Mouse (Mus musculus): ENCODE results near the gene Zc3h12b.
"Not testable (repeated sequence)": the region's sequence is repeated elsewhere in the genome, so short reads cannot be mapped to it uniquely, and the experiment has no call there.

The Zc3h12b gene

DNA sequence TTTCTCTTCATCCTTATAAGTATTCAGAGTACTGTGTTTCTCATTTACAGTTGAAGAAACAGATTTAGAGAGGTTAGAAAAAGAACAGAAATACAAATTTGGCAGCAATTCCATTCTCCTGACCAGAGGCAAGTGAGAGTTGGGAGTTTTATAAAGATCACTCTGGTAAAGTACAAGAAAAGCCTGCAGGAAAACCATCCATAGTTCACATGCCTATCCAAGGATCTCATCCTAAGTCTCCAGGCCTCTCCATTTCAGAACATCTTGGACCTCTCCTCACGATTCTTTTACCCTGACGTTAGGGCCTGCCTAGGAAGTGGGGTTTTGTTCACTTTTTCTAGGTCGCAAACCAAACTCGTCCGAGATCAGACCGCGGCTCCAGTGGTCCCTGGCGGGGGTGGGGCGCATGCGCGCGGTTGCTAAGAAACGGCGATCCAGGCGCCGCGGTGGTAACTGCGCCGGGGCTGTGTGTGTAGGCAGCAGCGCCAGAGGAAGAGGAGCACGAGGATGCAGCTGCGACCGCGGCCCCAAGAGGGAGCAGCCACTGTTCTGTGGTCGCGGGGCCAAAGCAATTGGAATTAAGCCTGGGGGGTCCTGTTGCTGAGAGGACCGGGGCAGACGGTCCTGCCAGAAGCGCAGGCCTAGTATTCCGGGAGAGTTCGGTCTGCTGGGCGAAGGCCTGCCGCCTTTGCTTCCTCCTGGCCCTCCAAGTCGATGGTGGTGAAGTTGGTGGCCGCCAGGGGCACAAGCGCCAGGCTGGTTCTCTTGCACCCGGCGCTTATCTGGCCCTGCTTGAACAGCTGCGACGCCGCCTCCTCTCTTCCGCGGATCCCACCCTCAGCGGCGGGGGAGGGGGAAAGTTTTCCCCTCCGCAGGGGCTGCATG is at the start of gene Zc3h12b:
Gene Zc3h12b (plus strand): TSS at position 452 of the 885 bp plus-strand sequence.
- DNase-seq = peak; percentile 75

DNA sequence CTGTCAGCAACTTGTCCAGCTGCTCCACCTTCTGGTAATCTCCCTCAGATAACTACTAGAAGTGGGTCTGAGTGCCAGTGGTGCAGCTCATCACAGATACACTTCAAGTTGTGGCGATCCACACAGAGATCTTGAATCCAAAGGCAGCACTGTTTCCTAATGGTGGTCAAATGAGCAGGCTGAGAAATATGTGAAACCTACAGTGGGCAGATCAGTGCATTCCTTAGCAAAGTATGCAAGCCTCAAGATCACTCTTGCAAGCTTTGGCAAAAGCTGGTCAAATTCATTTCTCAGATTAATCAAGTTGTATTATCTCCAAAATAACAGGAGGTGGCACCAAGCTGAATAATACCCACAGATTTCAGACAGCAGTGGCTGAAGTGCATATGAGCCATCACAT is 29.3 kb upstream of the Zc3h12b start:
- no peak for DNase-seq

DNA sequence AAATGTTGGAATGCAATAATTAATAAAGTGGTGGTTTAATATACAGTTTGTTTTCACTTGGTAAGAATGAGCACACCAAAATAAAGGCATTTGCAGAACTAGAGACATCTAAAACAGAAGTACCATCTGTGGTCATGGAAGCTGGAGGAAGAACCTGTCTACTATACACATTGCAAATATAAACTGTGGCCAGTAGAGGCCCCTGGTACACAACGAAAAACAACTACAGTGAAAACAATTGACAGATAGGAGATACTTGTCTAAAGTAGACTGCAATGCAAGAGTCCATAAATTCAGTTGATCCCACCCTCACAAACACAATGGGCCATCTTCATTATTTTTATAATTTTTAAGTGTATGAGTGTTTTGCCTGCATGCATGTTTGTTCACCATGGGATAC is 24.4 kb upstream of the Zc3h12b start:
- peak; percentile 8 for DNase-seq

GRCm38 (mm10) chrX:95738253-95738652 is 26.8 kb downstream of the Zc3h12b start:
- no peak for DNase-seq

- no peak for DNase-seq
Observed at GRCm38 (mm10) chrX:95795881-95796280, 84.4 kb downstream of the Zc3h12b start.

GRCm38 (mm10) chrX:95801790-95802189 is 90.3 kb downstream of the Zc3h12b start:
- no peak for DNase-seq

DNA sequence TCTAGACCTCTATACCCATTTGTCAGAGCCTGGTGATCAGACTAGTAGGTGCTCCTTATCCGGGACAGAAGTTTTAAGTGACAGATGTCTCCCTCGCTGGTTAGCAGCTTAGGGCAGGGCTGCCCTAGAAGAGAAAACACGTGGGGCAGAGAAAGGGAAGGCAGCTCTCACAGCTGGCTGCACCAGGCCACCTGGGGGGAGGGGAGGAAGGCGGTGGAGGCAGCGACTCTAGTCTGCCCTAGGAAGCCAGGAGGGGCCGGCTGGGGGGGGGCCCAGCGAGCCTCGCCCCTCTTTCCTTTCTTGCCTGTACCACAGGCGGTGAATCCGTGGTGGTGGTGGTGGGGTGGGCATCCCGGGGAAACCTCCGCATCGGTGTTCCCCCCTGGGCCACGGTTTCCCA is 141.3 kb downstream of the Zc3h12b start:
- DNase-seq = no peak

DNA sequence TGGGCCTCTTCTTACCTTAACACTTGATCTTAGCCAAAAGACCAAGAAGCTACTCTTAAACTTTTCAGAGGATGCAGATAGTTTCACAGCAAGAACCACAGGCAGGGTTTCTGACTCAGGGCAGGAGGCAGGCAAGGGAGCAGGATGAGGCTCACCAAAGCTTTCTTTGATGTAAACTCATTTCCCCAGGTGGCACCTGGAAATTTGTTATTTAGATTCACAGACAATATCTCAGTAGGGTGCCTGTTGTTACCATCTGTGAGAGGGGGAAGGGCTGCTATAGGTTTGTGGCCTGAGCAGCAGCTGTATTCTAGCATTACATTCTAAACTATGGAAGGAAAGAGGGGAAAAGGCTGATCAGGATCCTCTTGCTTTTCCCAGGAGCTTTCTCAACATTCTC is 169.6 kb downstream of the Zc3h12b start:
- no peak for DNase-seq

- DNase-seq = no peak
Observed at GRCm38 (mm10) chrX:95902716-95903115, 191.2 kb downstream of the Zc3h12b start.

DNA sequence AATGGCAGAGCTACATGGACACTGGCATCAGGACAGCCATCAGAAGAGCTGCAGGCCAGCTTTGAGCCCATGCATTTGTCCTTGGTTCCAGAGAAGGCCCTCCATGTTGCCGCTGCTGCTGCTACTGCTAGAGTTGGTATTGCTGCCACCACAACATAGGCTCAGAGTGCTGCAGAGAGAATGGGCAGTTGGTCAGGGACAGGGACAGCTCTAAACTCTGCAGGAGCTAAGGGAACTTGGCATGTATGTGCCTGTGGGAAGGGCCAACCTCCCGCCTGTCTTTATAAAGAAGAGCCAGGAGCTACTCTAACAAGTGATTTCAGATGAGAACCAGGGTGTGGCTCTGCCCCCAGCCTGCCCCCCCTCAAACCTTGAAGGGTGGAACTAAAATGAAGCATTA is 224.0 kb downstream of the Zc3h12b start:
- no peak for DNase-seq

- no peak for DNase-seq
Observed at GRCm38 (mm10) chrX:95945496-95945895, 234.0 kb downstream of the Zc3h12b start.

DNA sequence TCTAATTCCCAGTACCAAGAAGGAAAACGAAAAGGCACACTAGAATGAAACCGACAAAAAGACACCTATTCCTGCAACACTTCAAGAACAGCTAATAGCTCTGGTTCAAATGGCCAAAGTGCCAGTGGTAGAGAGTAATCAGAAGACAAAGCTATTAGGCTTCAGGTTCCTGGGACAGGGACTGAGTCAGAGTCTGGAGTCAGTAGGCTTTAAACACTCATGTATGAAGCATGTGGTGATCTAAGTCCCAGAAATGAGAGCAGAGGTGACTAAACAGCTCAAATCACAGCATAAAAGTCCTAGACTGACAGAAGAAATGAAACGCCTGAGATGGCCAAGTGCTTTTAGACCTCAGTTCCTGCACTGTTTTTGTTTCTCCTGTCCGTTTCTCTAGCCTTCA is 236.7 kb downstream of the Zc3h12b start:
- no peak for DNase-seq

- DNase-seq = peak; percentile 15
Observed at GRCm38 (mm10) chrX:95950776-95951175, 239.3 kb downstream of the Zc3h12b start.

- peak; percentile 94 for DNase-seq
Observed at GRCm38 (mm10) chrX:95956497-95957293, 245.2 kb downstream of the Zc3h12b start, which contains the start of gene Las1l. Gene Las1l, minus strand, starts transcription at chrX:95956962.

DNA sequence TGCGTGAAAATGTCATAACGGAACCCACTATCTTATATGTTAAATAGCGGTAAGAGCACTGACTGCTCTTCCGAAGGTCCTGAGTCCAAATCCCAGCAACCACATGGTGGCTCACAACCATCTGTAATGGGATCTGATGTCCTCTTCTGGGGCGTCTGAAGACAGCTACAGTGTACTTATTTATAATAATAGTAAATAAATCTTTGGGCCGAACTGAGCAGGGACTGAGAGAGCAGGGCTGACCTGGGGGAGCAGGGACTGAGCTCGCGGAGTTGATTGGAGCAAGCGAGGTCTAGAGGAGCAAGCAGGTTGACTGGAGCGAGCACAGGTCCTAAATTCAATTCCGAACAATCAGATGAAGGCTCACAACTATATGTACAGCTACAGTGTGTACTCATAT is 246.0 kb downstream of the Zc3h12b start:
- not testable (repeated sequence) for DNase-seq

- DNase-seq = no peak
Observed at GRCm38 (mm10) chrX:95963366-95963765, 251.9 kb downstream of the Zc3h12b start.

- DNase-seq = no peak
Observed at GRCm38 (mm10) chrX:95965036-95965435, 253.6 kb downstream of the Zc3h12b start.

- peak; percentile 16 for DNase-seq
Observed at GRCm38 (mm10) chrX:95967847-95968593, 256.5 kb downstream of the Zc3h12b start.

DNA sequence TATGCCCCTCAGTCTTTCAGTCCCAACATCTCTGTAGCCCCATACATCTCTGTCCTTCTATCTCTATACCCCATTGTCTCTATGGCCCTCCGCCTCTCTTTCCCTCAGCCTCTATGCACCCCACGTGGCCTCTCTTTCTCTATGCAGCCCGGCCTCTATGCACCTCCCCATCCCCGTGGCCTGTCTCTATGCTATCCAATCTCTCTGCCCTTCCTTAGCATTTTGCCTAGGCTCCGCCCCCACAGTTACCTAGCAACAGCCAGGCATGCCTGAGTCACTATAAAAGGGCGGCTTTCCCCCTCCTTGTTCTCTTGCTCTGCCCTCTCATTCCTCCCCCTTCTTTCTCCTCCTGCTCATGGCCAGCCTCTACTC is 257.1 kb downstream of the Zc3h12b start:
- DNase-seq = peak; percentile 76

DNA sequence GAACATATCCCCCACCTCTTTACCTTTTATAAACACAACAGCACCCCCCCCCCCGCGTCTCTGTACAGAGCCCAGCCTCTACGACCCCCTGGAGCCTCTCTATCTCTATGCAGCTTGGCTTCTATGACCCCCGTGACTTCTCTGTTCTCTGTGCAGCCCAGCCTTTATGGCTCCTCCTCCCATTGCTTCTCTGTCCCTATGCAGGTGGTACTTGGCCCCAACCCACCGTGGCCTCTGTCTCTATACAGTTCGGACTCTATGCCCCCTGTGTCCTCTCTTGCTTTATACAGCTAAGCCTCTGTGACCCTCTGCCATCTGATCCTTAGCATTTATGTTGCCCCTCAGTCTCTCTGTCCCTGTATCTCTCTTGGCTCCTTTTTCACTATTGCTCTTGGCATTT is 257.6 kb downstream of the Zc3h12b start:
- no peak for DNase-seq

DNA sequence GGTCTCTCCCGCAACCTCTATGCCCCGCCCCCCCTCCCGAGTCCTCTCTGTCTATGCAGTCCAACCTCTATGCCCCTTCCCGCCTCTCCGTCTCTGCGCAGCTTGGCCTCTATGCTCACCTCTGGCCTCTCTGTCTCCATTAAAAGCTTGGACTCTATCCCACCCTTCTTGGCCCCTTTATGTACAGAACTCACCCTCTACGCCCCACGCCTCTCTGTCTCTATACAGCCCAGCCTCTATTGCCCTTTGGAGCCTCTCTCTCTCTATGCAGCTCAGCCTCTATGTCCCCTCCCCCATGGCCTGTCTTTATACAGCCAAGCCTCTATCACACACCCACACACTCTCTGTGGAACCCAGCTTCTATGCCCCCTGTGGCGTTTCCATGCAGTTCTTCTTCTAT is 258.5 kb downstream of the Zc3h12b start:
- no peak for DNase-seq
